8 mouse cellular contexts compared by ENCODE assay signal in genomic region chr1:82725026-82725874, GRCm38 (mm10). TPM values are rescaled to one million over a fixed set of nuclear protein-coding genes. Genes with fewer than 3 reads are reported as not detected.
DNase-seq lines count a peak whose midpoint lies in the region; ATAC-seq and TF ChIP-seq lines count a peak whose summit lies in the region.

No protein-coding gene starts in this region.

- intact Hi-C loops in heart, postnatal 14 days (cut with DNase I), result loop anchor here (2.0 kb wide), 1 partner anchor 62 kb away; no protein-coding TSS in a partner anchor

- peak; percentile 96 for ATAC-seq in heart, embryonic 15.5 days (replicated peaks; ENCODE audit: insufficient number of reproducible peaks, insufficient read depth, low FRiP score, low read depth)
- ATAC-seq in forebrain, postnatal 0 days, result peak; percentile 91
- ATAC-seq in liver, embryonic 12.5 days, result peak; percentile 96
- peak; percentile 98 for ATAC-seq in stomach, embryonic 14.5 days (ENCODE audit: insufficient number of reproducible peaks, insufficient read depth, low FRiP score, low read depth)

- peak overlapping the region; percentile 95 for H3K9ac ChIP-seq in heart, embryonic 15.5 days
- H3K9ac ChIP-seq in forebrain, postnatal 0 days, result peak overlapping the region; percentile 83
- peak overlapping the region; percentile 94 for H3K9ac ChIP-seq in liver, embryonic 12.5 days
- peak overlapping the region; percentile 89 for H3K9ac ChIP-seq in stomach, embryonic 14.5 days (replicated peaks; ENCODE audit: low read depth, low read length)

- no peak for TF ChIP-seq CTCF in C2C12 (IDR thresholded peaks at IDR 0.05; ENCODE audit: control insufficient read depth, insufficient read depth, insufficient read length)
- TF ChIP-seq CTCF in forebrain, postnatal 0 days (IDR thresholded peaks at IDR 0.05; ENCODE audit: low read depth), result no peak

- H3K36me3 ChIP-seq in heart, embryonic 15.5 days, result peaks cover 18% of the 10 kb centered on the region
- peaks cover 13% of the 10 kb centered on the region for H3K36me3 ChIP-seq in C2C12 (ENCODE audit: control insufficient read depth, insufficient read depth)
- H3K36me3 ChIP-seq in forebrain, postnatal 0 days (ENCODE audit: insufficient read depth), result peaks cover 12% of the 10 kb centered on the region
- H3K36me3 ChIP-seq in liver, embryonic 12.5 days, result peaks cover 31% of the 10 kb centered on the region
- peaks cover 12% of the 10 kb centered on the region; the same call in 1 of the 2 replicates for H3K36me3 ChIP-seq in stomach, embryonic 14.5 days (ENCODE audit: control insufficient read depth, insufficient read depth, low read length)

- H3K4me1 ChIP-seq in heart, embryonic 15.5 days (replicated peaks), result peaks cover 9% of the 10 kb centered on the region
- H3K4me1 ChIP-seq in forebrain, postnatal 0 days (ENCODE audit: insufficient read depth), result peaks cover 11% of the 10 kb centered on the region
- peaks cover 23% of the 10 kb centered on the region for H3K4me1 ChIP-seq in liver, embryonic 12.5 days
- H3K4me1 ChIP-seq in stomach, embryonic 14.5 days (ENCODE audit: control insufficient read depth, insufficient read depth, low read length), result peaks cover 9% of the 10 kb centered on the region; the same call in 1 of the 2 replicates

- H3K79me3 ChIP-seq in C2C12 (ENCODE audit: low read depth), result peaks cover 21% of the 10 kb centered on the region

- H3K79me2 ChIP-seq in C2C12 (ENCODE audit: control insufficient read depth, insufficient read depth), result peaks cover 47% of the 10 kb centered on the region

- H3K4me2 ChIP-seq in heart, embryonic 15.5 days, result peak overlapping the region; percentile 85
- H3K4me2 ChIP-seq in forebrain, postnatal 0 days (ENCODE audit: low read depth), result peak overlapping the region; percentile 65
- peak overlapping the region; percentile 88 for H3K4me2 ChIP-seq in liver, embryonic 12.5 days
- peak overlapping the region; percentile 80 for H3K4me2 ChIP-seq in stomach, embryonic 14.5 days (replicated peaks; ENCODE audit: low read depth, low read length)

- H3K27ac ChIP-seq in heart, embryonic 15.5 days, result peak overlapping the region; percentile 81
- peak overlapping the region; percentile 62 for H3K27ac ChIP-seq in forebrain, postnatal 0 days (ENCODE audit: low read depth, low read length)
- H3K27ac ChIP-seq in liver, embryonic 12.5 days, result peak overlapping the region; percentile 95
- H3K27ac ChIP-seq in stomach, embryonic 14.5 days (ENCODE audit: low read length), result peak overlapping the region; percentile 67; the same call in 1 of the 2 replicates

- peak overlapping the region; percentile 83 for H3K4me3 ChIP-seq in heart, embryonic 15.5 days
- peak overlapping the region; percentile 96 for H3K4me3 ChIP-seq in C2C12 (ENCODE audit: insufficient read depth, poor library complexity, severe bottlenecking)
- H3K4me3 ChIP-seq in forebrain, postnatal 0 days (ENCODE audit: low read depth, low read length), result peak overlapping the region; percentile 73
- H3K4me3 ChIP-seq in liver, embryonic 12.5 days, result peak overlapping the region; percentile 84
- H3K4me3 ChIP-seq in stomach, embryonic 14.5 days (ENCODE audit: low read depth, low read length), result peak overlapping the region; percentile 89

- H3K27me3 ChIP-seq in heart, embryonic 15.5 days, result peaks cover 20% of the 10 kb centered on the region
- H3K27me3 ChIP-seq in C2C12 (ENCODE audit: control insufficient read depth, insufficient read depth, insufficient read length), result peaks cover 4% of the 10 kb centered on the region
- peaks cover 23% of the 10 kb centered on the region for H3K27me3 ChIP-seq in forebrain, postnatal 0 days (ENCODE audit: insufficient read depth, low read length)
- H3K27me3 ChIP-seq in liver, embryonic 12.5 days (replicated peaks), result peaks cover 4% of the 10 kb centered on the region; the same call in 1 of the 2 replicates
- H3K27me3 ChIP-seq in stomach, embryonic 14.5 days (ENCODE audit: control insufficient read depth, insufficient read depth, low read length), result no peaks in the 10 kb centered on the region

- H3K9me3 ChIP-seq in heart, embryonic 15.5 days (replicated peaks), result no peaks in the 10 kb centered on the region
- no peaks in the 10 kb centered on the region for H3K9me3 ChIP-seq in forebrain, postnatal 0 days (ENCODE audit: low read length)
- H3K9me3 ChIP-seq in liver, embryonic 12.5 days (replicated peaks), result no peaks in the 10 kb centered on the region
- no peaks in the 10 kb centered on the region for H3K9me3 ChIP-seq in stomach, embryonic 14.5 days (ENCODE audit: control insufficient read depth, low read depth, low read length)

- DNase-seq in heart, postnatal 14 days, result no peak
- peak; percentile 82 for DNase-seq in adrenal gland, postnatal 25 days
- DNase-seq in forebrain, postnatal 0 days, result no peak
- no peak for DNase-seq in ovary, adult 18-20 months (ENCODE audit: low spot score)

- WGBS in heart, embryonic 15.5 days, result under 1% methylated on average over 37 of the region's 37 CpGs
- WGBS in forebrain, postnatal 0 days, result 1% methylated on average over 37 of the region's 37 CpGs
- 1% methylated on average over 37 of the region's 37 CpGs for WGBS in liver, embryonic 12.5 days (ENCODE audit: insufficient replicate concordance)
- WGBS in stomach, embryonic 14.5 days, result under 1% methylated on average over 37 of the region's 37 CpGs

- H3ac ChIP-seq in C2C12 (ENCODE audit: control insufficient read depth, insufficient read length, low read depth), result peak overlapping the region; percentile 91

TF ChIP-seq in C2C12, 6 proteins besides CTCF, POLR2A, EP300 and RAD21:
- no peak for TF ChIP-seq USF1 (IDR thresholded peaks at IDR 0.05; ENCODE audit: low read depth)
- no peak for TF ChIP-seq MYOD1 (IDR thresholded peaks at IDR 0.05; ENCODE audit: control insufficient read depth, insufficient read length, low read depth)
- TF ChIP-seq MYOG (IDR thresholded peaks at IDR 0.05; ENCODE audit: control insufficient read depth, extremely low read depth, insufficient read length), result no peak
- TF ChIP-seq FOSL1 (IDR thresholded peaks at IDR 0.05; ENCODE audit: insufficient read depth, low read length, poor library complexity, severe bottlenecking), result no peak
- no peak for TF ChIP-seq MAX (IDR thresholded peaks at IDR 0.05)

RNA-seq across cellular contexts. Expression of gene Mff, which starts 0.6 kb away (rescaled TPM):
- polyA plus RNA-seq in heart, embryonic 15.5 days (2015; fragmentation: Nextera tagmentation; extraction: Ambion mirVana), result 205 and 234 TPM in 2 replicates
- 100 to 1,000 TPM; 183 to 184 TPM for total RNA-seq in heart, postnatal 14 days (2021)
- 80.6 TPM for polyA plus RNA-seq in C2C12 (2012; fragmentation: generic; extraction: Trizol)
- 125 and 146 TPM in 2 replicates for total RNA-seq in adrenal gland, postnatal 25 days (2021)
- total RNA-seq in forebrain, postnatal 0 days (2014; rRNA removed), result 649 and 724 TPM in 2 replicates
- 456 and 481 TPM in 2 replicates for polyA plus RNA-seq in forebrain, postnatal 0 days (2015; fragmentation: Nextera tagmentation; extraction: Ambion mirVana)
- 208 TPM in 2 replicates for polyA plus RNA-seq in liver, embryonic 12.5 days (2016; fragmentation: Nextera tagmentation; extraction: Ambion mirVana)
- 200 and 221 TPM in 2 replicates for polyA plus RNA-seq in stomach, embryonic 14.5 days (2014; fragmentation: Nextera tagmentation; extraction: Ambion mirVana)

RNA-seq across cellular contexts. Expression of gene Tm4sf20, which starts 43.0 kb away (rescaled TPM):
- not detected in 2 replicates for polyA plus RNA-seq in heart, embryonic 15.5 days (2015; fragmentation: Nextera tagmentation; extraction: Ambion mirVana)
- not detected for total RNA-seq in heart, postnatal 14 days (2021)
- polyA plus RNA-seq in C2C12 (2012; fragmentation: generic; extraction: Trizol), result not detected
- not detected in 2 replicates for total RNA-seq in adrenal gland, postnatal 25 days (2021)
- not detected in 2 replicates for total RNA-seq in forebrain, postnatal 0 days (2014; rRNA removed)
- polyA plus RNA-seq in forebrain, postnatal 0 days (2015; fragmentation: Nextera tagmentation; extraction: Ambion mirVana), result not detected in 2 replicates
- polyA plus RNA-seq in liver, embryonic 12.5 days (2016; fragmentation: Nextera tagmentation; extraction: Ambion mirVana), result not detected in 2 replicates
- 5.2 and 5.8 TPM in 2 replicates for polyA plus RNA-seq in stomach, embryonic 14.5 days (2014; fragmentation: Nextera tagmentation; extraction: Ambion mirVana)

RNA-seq across cellular contexts. Expression of gene Gm47791, which starts 45.8 kb away (rescaled TPM):
- polyA plus RNA-seq in heart, embryonic 15.5 days (2015; fragmentation: Nextera tagmentation; extraction: Ambion mirVana), result not detected in 2 replicates
- not detected for total RNA-seq in heart, postnatal 14 days (2021)
- polyA plus RNA-seq in C2C12 (2012; fragmentation: generic; extraction: Trizol), result not detected
- not detected in 2 replicates for total RNA-seq in adrenal gland, postnatal 25 days (2021)
- total RNA-seq in forebrain, postnatal 0 days (2014; rRNA removed), result not detected in 2 replicates
- not detected in 2 replicates for polyA plus RNA-seq in forebrain, postnatal 0 days (2015; fragmentation: Nextera tagmentation; extraction: Ambion mirVana)
- polyA plus RNA-seq in liver, embryonic 12.5 days (2016; fragmentation: Nextera tagmentation; extraction: Ambion mirVana), result not detected in 2 replicates
- polyA plus RNA-seq in stomach, embryonic 14.5 days (2014; fragmentation: Nextera tagmentation; extraction: Ambion mirVana), result not detected in 2 replicates
